Mouse (Mus musculus): ENCODE results near the gene Pdcd11.

- no peak for TF ChIP-seq ZC3H11A (IDR thresholded peaks at IDR 0.05; ENCODE audit: borderline replicate concordance, low read depth, low read length)
- no peak for TF ChIP-seq CHD2 (IDR thresholded peaks at IDR 0.05; ENCODE audit: low read depth, low read length)
- no peak for TF ChIP-seq HCFC1 (IDR thresholded peaks at IDR 0.05; ENCODE audit: borderline replicate concordance, insufficient read depth, low read length)
- no peak for TF ChIP-seq MAFK (IDR thresholded peaks at IDR 0.05; ENCODE audit: insufficient read depth, low read depth, low read length)
- no peak for TF ChIP-seq ZNF384 (IDR thresholded peaks at IDR 0.05; ENCODE audit: low read depth, low read length)
Observed at GRCm38 (mm10) chr19:47161669-47162068, 71.1 kb downstream of the Pdcd11 start.
